Mouse (Mus musculus) myocyte (in vitro differentiated cells): Measurements from ENCODE around the gene 4930451I11Rik.

Experiments
- CEBPB ChIP-seq: IDR thresholded peaks from 2 replicates; pipeline ENCODE4 v1.6.1; 2011; ENCODE audit warnings: mild to moderate bottlenecking, moderate library complexity; ENCODE audit not compliant: poor library complexity, insufficient read depth, severe bottlenecking
- MAX ChIP-seq: IDR thresholded peaks from one replicate; pipeline ENCODE4 v1.6.1; 2011; ENCODE audit warnings: low read depth, mild to moderate bottlenecking, control low read depth
- MYOD1 ChIP-seq, 3 experiments: IDR thresholded peaks; one replicate each; pipeline ENCODE4 v1.6.1; 2011; ENCODE audit warnings: control low read depth in 2 of 3, low read depth in 2 of 3, mild to moderate bottlenecking in 2 of 3, moderate library complexity in 1 of 3; ENCODE audit not compliant: insufficient read length in 2 of 3, control insufficient read depth in 1 of 3
- POLR2A ChIP-seq: IDR thresholded peaks from one replicate; pipeline ENCODE4 v1.6.1; 2011; ENCODE audit warnings: low read depth, mild to moderate bottlenecking, control low read depth, moderate library complexity; ENCODE audit not compliant: insufficient read length
- TCF3 ChIP-seq: IDR thresholded peaks from one replicate; pipeline ENCODE4 v1.6.1; 2011; ENCODE audit warnings: low read depth, control low read depth; ENCODE audit not compliant: insufficient read length
- USF1 ChIP-seq: IDR thresholded peaks from one replicate; pipeline ENCODE4 v1.6.1; 2011; ENCODE audit warnings: low read depth, mild to moderate bottlenecking, control low read depth, moderate library complexity

DNA sequence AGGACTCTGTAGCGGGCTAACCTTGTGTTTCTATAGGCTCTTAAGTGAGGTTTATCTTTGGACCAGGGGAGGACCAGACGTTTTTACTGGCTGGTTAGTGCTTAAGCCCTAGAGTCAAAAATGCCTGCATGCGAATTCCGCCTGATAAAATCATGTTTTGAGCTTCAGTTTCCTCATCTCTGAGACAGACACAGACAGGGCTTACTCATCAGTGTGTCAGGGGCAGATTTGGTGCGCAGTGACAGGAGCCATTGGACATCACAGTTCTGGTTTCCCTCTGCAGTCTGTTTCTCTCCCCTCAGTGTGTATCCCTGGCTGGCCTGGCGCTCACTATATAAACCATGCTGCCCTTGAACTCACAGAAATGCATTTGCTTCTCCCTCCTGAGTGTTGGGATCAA is 28.3 kb downstream of the 4930451I11Rik start:
- TF ChIP-seq TCF3, result no peak
- TF ChIP-seq MYOD1 (IDR thresholded peaks at IDR 0.05; ENCODE audit: control insufficient read depth in 1 of 3, insufficient read length in 2 of 3, low read depth in 2 of 3), result no peak
- TF ChIP-seq POLR2A, result no peak
- TF ChIP-seq CEBPB, result no peak
- no peak for TF ChIP-seq USF1
- TF ChIP-seq MAX, result no peak
